Mouse (Mus musculus) frontal cortex, adult (tissue): Measurements from ENCODE around the gene Gadd45g.

Experiments used
- ATAC-seq: cut with Nextera tagmentation; 2 replicates; pipeline ENCODE4 v1.9.2; 2017; ENCODE audit warnings: mild to moderate bottlenecking, moderate library complexity, mixed read lengths; ENCODE audit not compliant: low TSS enrichment

Gene Gadd45g

GRCm38 (mm10) chr13:51846301-51846867 lies at the start of gene Gadd45g:
Gene Gadd45g (plus strand): TSS chr13:51846678.
- peak; percentile 60 for ATAC-seq

- ATAC-seq: no peak
Measured at GRCm38 (mm10) chr13:51797899-51798746, 48.4 kb upstream of the Gadd45g start.

GRCm38 (mm10) chr13:51799735-51800522 lies 46.5 kb upstream of the Gadd45g start:
- no peak for ATAC-seq

GRCm38 (mm10) chr13:51800921-51801320 lies 45.6 kb upstream of the Gadd45g start:
- peak; percentile 55 for ATAC-seq

- no peak for ATAC-seq
Measured at GRCm38 (mm10) chr13:51805634-51806033, 40.8 kb upstream of the Gadd45g start.

- ATAC-seq: 0 out of 2 replicates have a peak, but pooled peaks have one; percentile 41
Measured at GRCm38 (mm10) chr13:51806220-51806619, 40.3 kb upstream of the Gadd45g start.

GRCm38 (mm10) chr13:51808141-51808540 lies 38.3 kb upstream of the Gadd45g start:
- peak; percentile 80 for ATAC-seq

GRCm38 (mm10) chr13:51813621-51814615 lies 32.6 kb upstream of the Gadd45g start:
- ATAC-seq: no peak

GRCm38 (mm10) chr13:51814646-51815045 lies 31.8 kb upstream of the Gadd45g start:
- ATAC-seq: no peak

- no peak for ATAC-seq
Measured at GRCm38 (mm10) chr13:51815865-51816504, 30.5 kb upstream of the Gadd45g start.

GRCm38 (mm10) chr13:51816559-51817041 lies 29.9 kb upstream of the Gadd45g start:
- ATAC-seq: peak; percentile 48; the same call in 1 of the 2 replicates

GRCm38 (mm10) chr13:51818170-51818943 lies 28.1 kb upstream of the Gadd45g start:
- no peak for ATAC-seq

- no peak for ATAC-seq
Measured at GRCm38 (mm10) chr13:51818944-51819326, 27.5 kb upstream of the Gadd45g start.

GRCm38 (mm10) chr13:51819351-51819750 lies 27.1 kb upstream of the Gadd45g start:
- no peak for ATAC-seq

GRCm38 (mm10) chr13:51821988-51822387 lies 24.5 kb upstream of the Gadd45g start:
- ATAC-seq: no peak

GRCm38 (mm10) chr13:51823822-51824495 lies 22.5 kb upstream of the Gadd45g start:
- no peak for ATAC-seq

GRCm38 (mm10) chr13:51830744-51831450 lies 15.6 kb upstream of the Gadd45g start:
- 0 out of 2 replicates have a peak, but pooled peaks have one; percentile 55 for ATAC-seq

GRCm38 (mm10) chr13:51832491-51832890 lies 14.0 kb upstream of the Gadd45g start:
- no peak for ATAC-seq
